Mouse (Mus musculus): ENCODE measurements around the gene Prpf38b. TPM values are rescaled to one million over a fixed set of nuclear protein-coding genes. Genes with fewer than 3 reads are reported as not detected.

Gene Prpf38b
- total RNA-seq (2012; rRNA removed): 69.7 and 70.6 TPM in 2 replicates

DNA sequence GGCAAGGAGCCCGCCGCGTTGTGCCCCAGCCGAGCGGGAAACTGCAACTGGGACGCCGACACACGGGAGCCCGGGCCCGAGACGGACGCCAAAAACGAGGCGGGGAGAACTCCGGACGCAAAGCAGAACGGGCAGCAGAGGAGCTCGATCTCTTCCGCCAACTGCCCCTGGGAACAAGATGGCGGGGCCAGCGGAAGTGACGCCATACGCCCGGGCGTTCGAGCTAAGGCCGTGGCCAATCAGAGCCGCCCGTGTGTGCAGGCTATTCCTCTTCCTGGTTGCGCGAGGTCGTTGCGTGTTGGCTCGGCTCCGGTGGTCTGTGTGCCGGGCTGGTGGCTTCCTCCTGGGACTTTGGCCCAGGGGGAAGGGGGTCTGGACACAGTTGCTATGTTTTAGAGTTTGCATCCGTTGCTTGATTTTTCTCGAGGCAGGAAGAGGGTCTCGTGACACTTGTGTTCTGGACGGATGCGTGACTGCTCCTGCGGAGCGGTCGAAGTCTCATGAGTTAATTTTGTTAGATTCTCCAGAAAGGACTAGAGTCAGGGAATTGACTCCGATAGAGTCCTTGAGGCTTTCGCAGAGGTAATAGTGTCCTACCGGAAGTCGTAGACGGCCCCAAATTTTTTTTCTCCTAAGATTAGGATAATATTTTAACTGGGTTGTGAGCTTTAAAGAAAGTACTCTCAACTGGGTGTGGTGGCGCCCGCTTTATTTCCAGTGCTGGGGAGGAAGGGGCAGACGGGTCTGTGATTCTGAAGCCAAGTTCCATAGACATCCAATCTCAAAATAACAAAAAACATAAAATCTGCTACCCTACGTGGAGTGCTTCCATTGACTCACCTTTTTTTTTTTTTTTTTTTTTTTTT, at the start of gene Prpf38b:
Gene Prpf38b, minus strand, starts transcription at position 180 of the 866 bp plus-strand sequence.
- in situ Hi-C loops (cut with MboI; ENCODE audit: low sequenced_read_pairs in 2 of 2, unreplicated experiment in 2 of 2): no loop called here
- peak within 1 kb of the TSS; percentile 87 to 90 for H3K4me3 ChIP-seq (ENCODE audit: insufficient read depth in 1 of 2, low read depth in 1 of 2, low read length in 2 of 2, poor library complexity in 1 of 2, severe bottlenecking in 1 of 2)
- H3K9me3 ChIP-seq (ENCODE audit: control insufficient read depth, insufficient read depth, low read depth, low read length): no peaks in the 10 kb centered on the region
- TF ChIP-seq MAFK (IDR thresholded peaks at IDR 0.05; ENCODE audit: insufficient read depth, low read depth, low read length): no peak
- peak; percentile 66 for TF ChIP-seq HCFC1 (IDR thresholded peaks at IDR 0.05; ENCODE audit: borderline replicate concordance, insufficient read depth, low read length)
- peak; percentile 80 for TF ChIP-seq ZNF384 (IDR thresholded peaks at IDR 0.05; ENCODE audit: low read depth, low read length)
- TF ChIP-seq CHD2 (IDR thresholded peaks at IDR 0.05; ENCODE audit: low read depth, low read length): 0 out of 2 replicates have a peak, but pooled peaks have one; percentile 12
- TF ChIP-seq ZC3H11A (IDR thresholded peaks at IDR 0.05; ENCODE audit: borderline replicate concordance, low read depth, low read length): no peak
- peak; percentile 88 for DNase-seq (ENCODE audit: low read depth, low spot score)
- H3K4me1 ChIP-seq (ENCODE audit: control insufficient read depth in 2 of 2, insufficient read depth in 2 of 2, low read length in 2 of 2, poor library complexity in 1 of 2): 0 out of 4 replicates have a peak, but pooled peaks cover 0 to 3% of the 10 kb centered on the region in 2 experiments
- peak within 1 kb of the TSS; percentile 97 for H3K9ac ChIP-seq (ENCODE audit: insufficient read depth, low read depth, low read length, poor library complexity, severe bottlenecking)
- H3K36me3 ChIP-seq (ENCODE audit: control insufficient read depth, insufficient read depth, low read length, poor library complexity, severe bottlenecking): peaks cover 15% of the 10 kb centered on the region
- peak within 1 kb of the TSS; percentile 74 for H3K27ac ChIP-seq (ENCODE audit: insufficient read depth, low read depth, low read length, poor library complexity, severe bottlenecking)

DNA sequence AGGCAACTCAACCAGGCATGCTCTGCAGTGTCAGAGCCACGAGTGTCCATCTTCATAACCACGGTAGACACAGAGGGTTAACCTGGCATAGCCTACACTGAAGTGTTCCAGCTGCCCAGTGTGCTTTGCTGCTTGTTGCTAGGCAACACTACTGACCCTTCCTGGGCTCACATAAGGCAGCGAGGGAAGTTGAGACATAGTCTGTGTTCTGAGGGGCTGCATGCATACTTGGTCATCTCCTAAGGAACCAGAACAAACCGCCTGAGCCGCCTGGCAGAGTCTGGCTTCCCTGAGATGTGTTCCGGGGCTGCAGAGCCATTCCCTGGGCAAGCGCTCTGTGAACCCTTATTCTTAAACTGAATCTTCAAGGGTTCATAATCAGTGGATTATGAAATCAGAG, 49.7 kb upstream of the Prpf38b start:
- Histone ChIP-seq H3K4me3 (ENCODE audit: insufficient read depth in 1 of 2, low read depth in 1 of 2, low read length in 2 of 2, poor library complexity in 1 of 2, severe bottlenecking in 1 of 2) (peak overlapping the region in 1 of 2 experiments; percentile 54; a peak in 3 of 4 replicates), H3K9me3 (ENCODE audit: control insufficient read depth, insufficient read depth, low read depth, low read length) (no peaks in the 10 kb centered on the region), H3K27ac (ENCODE audit: insufficient read depth, low read depth, low read length, poor library complexity, severe bottlenecking) (no peak overlapping the region), H3K4me1 (ENCODE audit: control insufficient read depth in 2 of 2, insufficient read depth in 2 of 2, low read length in 2 of 2, poor library complexity in 1 of 2) (peaks cover 0 to 3% of the 10 kb centered on the region in 2 experiments; a peak in 1 of 4 replicates), H3K36me3 (ENCODE audit: control insufficient read depth, insufficient read depth, low read length, poor library complexity, severe bottlenecking) (no peaks in the 10 kb centered on the region), H3K9ac (ENCODE audit: insufficient read depth, low read depth, low read length, poor library complexity, severe bottlenecking) (no peak overlapping the region)
- DNase-seq (ENCODE audit: low read depth, low spot score): no peak
- TF ChIP-seq ZNF384 (IDR thresholded peaks at IDR 0.05; ENCODE audit: low read depth, low read length): no peak
- no peak for TF ChIP-seq MAFK (IDR thresholded peaks at IDR 0.05; ENCODE audit: insufficient read depth, low read depth, low read length)
- TF ChIP-seq HCFC1 (IDR thresholded peaks at IDR 0.05; ENCODE audit: borderline replicate concordance, insufficient read depth, low read length): no peak
- no peak for TF ChIP-seq CHD2 (IDR thresholded peaks at IDR 0.05; ENCODE audit: low read depth, low read length)
- TF ChIP-seq ZC3H11A (IDR thresholded peaks at IDR 0.05; ENCODE audit: borderline replicate concordance, low read depth, low read length): no peak
- in situ Hi-C loops (cut with MboI; ENCODE audit: low sequenced_read_pairs in 2 of 2, unreplicated experiment in 2 of 2): no loop called here

DNA sequence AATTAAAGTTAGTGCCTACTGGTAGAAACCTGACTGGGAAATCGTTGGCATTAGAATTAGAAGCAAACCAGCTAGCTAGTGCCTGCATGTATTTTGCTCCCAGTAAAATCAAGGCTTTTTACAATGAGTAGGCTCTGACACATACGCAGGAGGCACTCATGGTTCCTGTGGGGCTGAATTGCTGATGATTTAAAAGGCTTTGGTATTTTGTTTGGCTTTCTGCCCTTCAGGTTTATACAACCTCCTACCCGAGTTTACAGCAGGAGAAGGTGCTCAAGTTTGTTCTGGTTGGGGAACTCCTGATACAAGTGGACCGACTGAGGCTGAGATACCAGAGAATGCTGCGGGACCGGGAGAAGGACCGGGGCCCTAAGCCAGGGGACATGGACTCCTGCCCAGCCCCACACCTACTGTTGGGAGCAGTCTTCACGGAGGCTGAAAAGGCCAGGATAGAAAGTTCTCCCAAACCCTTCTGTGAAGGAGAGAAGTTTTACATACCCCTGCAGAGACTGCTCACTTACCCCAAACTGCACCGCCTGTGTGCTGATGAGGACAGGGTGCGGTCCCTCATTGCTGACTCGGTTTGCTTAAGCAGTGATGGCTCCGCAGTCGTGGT, 48.3 kb upstream of the Prpf38b start:
- no peak for TF ChIP-seq MAFK (IDR thresholded peaks at IDR 0.05; ENCODE audit: insufficient read depth, low read depth, low read length)
- TF ChIP-seq ZNF384 (IDR thresholded peaks at IDR 0.05; ENCODE audit: low read depth, low read length): no peak
- TF ChIP-seq CHD2 (IDR thresholded peaks at IDR 0.05; ENCODE audit: low read depth, low read length): no peak
- TF ChIP-seq HCFC1 (IDR thresholded peaks at IDR 0.05; ENCODE audit: borderline replicate concordance, insufficient read depth, low read length): no peak
- TF ChIP-seq ZC3H11A (IDR thresholded peaks at IDR 0.05; ENCODE audit: borderline replicate concordance, low read depth, low read length): no peak
- Histone ChIP-seq H3K36me3 (ENCODE audit: control insufficient read depth, insufficient read depth, low read length, poor library complexity, severe bottlenecking) (no peaks in the 10 kb centered on the region), H3K27ac (ENCODE audit: insufficient read depth, low read depth, low read length, poor library complexity, severe bottlenecking) (no peak overlapping the region), H3K9ac (ENCODE audit: insufficient read depth, low read depth, low read length, poor library complexity, severe bottlenecking) (no peak overlapping the region), H3K9me3 (ENCODE audit: control insufficient read depth, insufficient read depth, low read depth, low read length) (no peaks in the 10 kb centered on the region), H3K4me1 (ENCODE audit: control insufficient read depth in 2 of 2, insufficient read depth in 2 of 2, low read length in 2 of 2, poor library complexity in 1 of 2) (peaks cover 0 to 3% of the 10 kb centered on the region in 2 experiments; a peak in 1 of 4 replicates), H3K4me3 (ENCODE audit: insufficient read depth in 1 of 2, low read depth in 1 of 2, low read length in 2 of 2, poor library complexity in 1 of 2, severe bottlenecking in 1 of 2) (no peak overlapping the region)
- no peak for DNase-seq (ENCODE audit: low read depth, low spot score)
- in situ Hi-C loops (cut with MboI; ENCODE audit: low sequenced_read_pairs in 2 of 2, unreplicated experiment in 2 of 2): no loop called here

DNA sequence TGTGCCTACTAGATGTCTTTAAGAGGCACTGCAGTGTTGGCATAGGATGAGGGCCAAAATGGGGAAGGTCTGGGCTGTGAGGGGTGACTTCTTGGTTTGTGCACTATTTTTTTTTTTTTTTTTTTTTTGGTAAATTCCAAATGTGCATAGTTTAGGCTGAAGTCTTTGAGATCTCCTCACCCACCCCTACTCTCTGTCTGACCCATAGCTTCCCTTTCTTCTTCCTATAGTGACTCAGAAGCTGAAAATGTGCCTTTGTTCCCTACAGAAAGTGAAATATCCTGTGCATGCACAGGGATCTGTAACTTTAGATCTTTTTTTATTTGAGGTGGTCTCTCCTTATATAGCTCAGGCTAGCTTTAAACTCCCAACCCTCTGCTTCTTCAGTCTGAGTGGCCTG, 46.4 kb upstream of the Prpf38b start:
- no peak overlapping the region for H3K9ac ChIP-seq (ENCODE audit: insufficient read depth, low read depth, low read length, poor library complexity, severe bottlenecking)
- no peak overlapping the region for H3K27ac ChIP-seq (ENCODE audit: insufficient read depth, low read depth, low read length, poor library complexity, severe bottlenecking)
- in situ Hi-C loops (cut with MboI; ENCODE audit: low sequenced_read_pairs in 2 of 2, unreplicated experiment in 2 of 2): no loop called here
- H3K36me3 ChIP-seq (ENCODE audit: control insufficient read depth, insufficient read depth, low read length, poor library complexity, severe bottlenecking): no peaks in the 10 kb centered on the region
- H3K4me1 ChIP-seq (ENCODE audit: control insufficient read depth in 2 of 2, insufficient read depth in 2 of 2, low read length in 2 of 2, poor library complexity in 1 of 2): peaks cover 0 to 3% of the 10 kb centered on the region in 2 experiments; a peak in 1 of 4 replicates
- DNase-seq (ENCODE audit: low read depth, low spot score): no peak
- no peak overlapping the region for H3K4me3 ChIP-seq (ENCODE audit: insufficient read depth in 1 of 2, low read depth in 1 of 2, low read length in 2 of 2, poor library complexity in 1 of 2, severe bottlenecking in 1 of 2)
- TF ChIP-seq CHD2 (IDR thresholded peaks at IDR 0.05; ENCODE audit: low read depth, low read length): no peak
- TF ChIP-seq MAFK (IDR thresholded peaks at IDR 0.05; ENCODE audit: insufficient read depth, low read depth, low read length): no peak
- no peak for TF ChIP-seq ZC3H11A (IDR thresholded peaks at IDR 0.05; ENCODE audit: borderline replicate concordance, low read depth, low read length)
- TF ChIP-seq ZNF384 (IDR thresholded peaks at IDR 0.05; ENCODE audit: low read depth, low read length): no peak
- TF ChIP-seq HCFC1 (IDR thresholded peaks at IDR 0.05; ENCODE audit: borderline replicate concordance, insufficient read depth, low read length): no peak
- H3K9me3 ChIP-seq (ENCODE audit: control insufficient read depth, insufficient read depth, low read depth, low read length): no peaks in the 10 kb centered on the region

Measured in ES-E14 (cell line).